Mouse (Mus musculus) E14TG2a.4 (cell line): ENCODE data around the gene Rps3a1.

ENCODE experiments used
- CTCF ChIP-seq: conservative IDR thresholded peaks from 2 replicates; pipeline ENCODE4 v1.5.1; 2014; ENCODE audit warnings: low read length
- NANOG ChIP-seq: IDR thresholded peaks from 2 replicates; pipeline ENCODE4 v1.6.1; 2014; ENCODE audit warnings: borderline replicate concordance, low read length, mixed read lengths

DNA sequence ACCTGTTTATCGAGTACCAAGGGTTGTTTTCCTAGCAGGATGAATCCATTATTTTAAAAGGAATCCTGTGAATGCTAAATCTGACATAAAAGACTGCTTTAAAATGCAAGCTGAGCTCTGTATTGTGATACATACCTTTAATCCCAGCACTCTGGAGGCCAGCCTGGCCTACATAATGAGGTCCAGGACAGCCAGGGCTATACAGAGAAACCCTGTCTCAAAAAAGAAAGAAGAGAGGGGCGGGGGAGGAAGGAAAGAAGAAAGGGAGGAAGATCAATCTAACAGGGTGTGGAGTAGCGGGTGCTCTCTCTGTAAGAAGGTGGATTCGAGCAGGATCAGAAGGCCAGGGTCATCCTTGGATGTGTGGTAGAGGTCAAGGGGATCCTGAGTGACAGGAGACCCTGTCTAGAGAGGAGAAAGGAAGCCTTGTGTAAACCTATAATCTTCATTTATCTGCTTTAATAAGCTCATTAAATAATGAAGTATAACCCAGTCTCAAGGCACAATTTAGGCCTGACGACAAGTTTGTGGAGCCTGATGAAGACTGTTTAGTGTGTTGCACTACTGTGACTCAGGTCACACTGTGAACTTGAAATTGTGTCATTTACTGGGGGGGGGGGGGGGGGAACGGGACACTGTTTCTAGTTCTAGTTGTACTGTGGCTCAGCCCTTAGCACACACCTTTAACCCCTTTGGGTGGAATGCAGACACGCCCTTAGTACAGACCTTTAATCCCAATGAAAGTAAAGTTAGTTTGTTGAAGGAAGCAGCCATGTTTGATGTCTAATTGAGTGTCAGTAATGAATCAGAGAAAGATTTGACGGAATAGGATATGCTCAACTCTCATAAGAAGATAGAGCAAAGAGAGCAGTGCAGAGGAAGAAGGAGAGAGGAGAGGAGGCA, 34.6 kb downstream of the Rps3a1 start:
- TF ChIP-seq CTCF (no peak), NANOG (no peak)
